Mouse (Mus musculus): ENCODE data around the gene Sytl2. TPM values are rescaled to one million over a fixed set of nuclear protein-coding genes. Genes with fewer than 3 reads are reported as not detected.

Sytl2 gene
- polyA plus RNA-seq, 1 experiment: 21.2 TPM

GRCm38 (mm10) chr7:90386885-90387459 lies 84.9 kb downstream of the Sytl2 start:
- Histone ChIP-seq H3K27me3 (ENCODE audit: control insufficient read depth, insufficient read depth, insufficient read length) (no peaks in the 10 kb centered on the region), H3K4me2 (ENCODE audit: low read depth) (peak overlapping the region; percentile 46), H3K4me3 (no peak overlapping the region), H3ac (ENCODE audit: control insufficient read depth, insufficient read length) (no peak overlapping the region), H3K36me3 (ENCODE audit: control insufficient read depth, insufficient read depth) (peaks cover 2% of the 10 kb centered on the region), H3K79me2 (ENCODE audit: control insufficient read depth, insufficient read depth) (no peaks in the 10 kb centered on the region)
- peak in 2 of 3 experiments; percentile 59 to 62 for TF ChIP-seq MYOG (IDR thresholded peaks at IDR 0.05; ENCODE audit: control insufficient read depth in 1 of 3, insufficient read depth in 1 of 3, insufficient read length in 2 of 3, low read depth in 2 of 3)
- no peak for TF ChIP-seq REST (IDR thresholded peaks at IDR 0.05; ENCODE audit: insufficient read depth, insufficient read length)
- TF ChIP-seq MYOD1 (IDR thresholded peaks at IDR 0.05; ENCODE audit: control insufficient read depth in 1 of 3, insufficient read length in 2 of 3, low read depth in 2 of 3): peak; percentile 53 to 68 (median 55)
- no peak for TF ChIP-seq TCF3 (IDR thresholded peaks at IDR 0.05; ENCODE audit: insufficient read length, low read depth)
- no peak for TF ChIP-seq CEBPB (IDR thresholded peaks at IDR 0.05; ENCODE audit: insufficient read depth, poor library complexity, severe bottlenecking)
- no peak for TF ChIP-seq POLR2A (IDR thresholded peaks at IDR 0.05; ENCODE audit: insufficient read length, low read depth)
- TF ChIP-seq E2F4 (IDR thresholded peaks at IDR 0.05; ENCODE audit: insufficient read depth): no peak
- no peak for TF ChIP-seq SRF (IDR thresholded peaks at IDR 0.05; ENCODE audit: control insufficient read depth, insufficient read length, low read depth)
- peak; percentile 37 for TF ChIP-seq TCF12 (IDR thresholded peaks at IDR 0.05; ENCODE audit: insufficient read depth, poor library complexity, severe bottlenecking)
- TF ChIP-seq MAX (IDR thresholded peaks at IDR 0.05; ENCODE audit: low read depth): no peak
- no peak for TF ChIP-seq POLR2AphosphoS2 (IDR thresholded peaks at IDR 0.05; ENCODE audit: insufficient read length, low read depth)
- TF ChIP-seq USF1 (IDR thresholded peaks at IDR 0.05; ENCODE audit: low read depth): peak; percentile 79

- TF ChIP-seq MYOD1 (IDR thresholded peaks at IDR 0.05; ENCODE audit: control insufficient read depth in 1 of 3, insufficient read length in 2 of 3, low read depth in 2 of 3): no peak
- no peak overlapping the region for H3ac ChIP-seq (ENCODE audit: control insufficient read depth, insufficient read length)
- no peaks in the 10 kb centered on the region for H3K27me3 ChIP-seq (ENCODE audit: control insufficient read depth, insufficient read depth, insufficient read length)
- no peaks in the 10 kb centered on the region for H3K79me2 ChIP-seq (ENCODE audit: control insufficient read depth, insufficient read depth)
- no peak overlapping the region for H3K4me3 ChIP-seq
- no peaks in the 10 kb centered on the region for H3K36me3 ChIP-seq (ENCODE audit: control insufficient read depth, insufficient read depth)
- no peak overlapping the region for H3K4me2 ChIP-seq (ENCODE audit: low read depth)
These were observed 87.7 kb downstream of the Sytl2 start for GRCm38 (mm10) chr7:90389765-90390164.

- Histone ChIP-seq H3K4me2 (ENCODE audit: low read depth) (no peak overlapping the region), H3K79me2 (ENCODE audit: control insufficient read depth, insufficient read depth) (no peaks in the 10 kb centered on the region), H3K27me3 (ENCODE audit: control insufficient read depth, insufficient read depth, insufficient read length) (no peaks in the 10 kb centered on the region), H3ac (ENCODE audit: control insufficient read depth, insufficient read length) (no peak overlapping the region), H3K4me3 (no peak overlapping the region), H3K36me3 (ENCODE audit: control insufficient read depth, insufficient read depth) (peaks cover 23% of the 10 kb centered on the region)
- no peak for TF ChIP-seq TCF3 (IDR thresholded peaks at IDR 0.05; ENCODE audit: insufficient read length, low read depth)
- no peak for TF ChIP-seq REST (IDR thresholded peaks at IDR 0.05; ENCODE audit: insufficient read depth, insufficient read length)
- TF ChIP-seq USF1 (IDR thresholded peaks at IDR 0.05; ENCODE audit: low read depth): no peak
- no peak for TF ChIP-seq SRF (IDR thresholded peaks at IDR 0.05; ENCODE audit: control insufficient read depth, insufficient read length, low read depth)
These were observed 93.0 kb downstream of the Sytl2 start for GRCm38 (mm10) chr7:90395073-90395472.

- Histone ChIP-seq H3K27me3 (ENCODE audit: control insufficient read depth, insufficient read depth, insufficient read length) (no peaks in the 10 kb centered on the region), H3ac (ENCODE audit: control insufficient read depth, insufficient read length) (no peak overlapping the region), H3K4me2 (ENCODE audit: low read depth) (no peak overlapping the region), H3K36me3 (ENCODE audit: control insufficient read depth, insufficient read depth) (peaks cover 24% of the 10 kb centered on the region), H3K4me3 (no peak overlapping the region), H3K79me2 (ENCODE audit: control insufficient read depth, insufficient read depth) (no peaks in the 10 kb centered on the region)
- TF ChIP-seq E2F4 (IDR thresholded peaks at IDR 0.05; ENCODE audit: insufficient read depth) (no peak), MYOG (IDR thresholded peaks at IDR 0.05; ENCODE audit: control insufficient read depth in 1 of 3, insufficient read depth in 1 of 3, insufficient read length in 2 of 3, low read depth in 2 of 3) (no peak), TCF3 (IDR thresholded peaks at IDR 0.05; ENCODE audit: insufficient read length, low read depth) (no peak), MYOD1 (IDR thresholded peaks at IDR 0.05; ENCODE audit: control insufficient read depth in 1 of 3, insufficient read length in 2 of 3, low read depth in 2 of 3) (no peak), USF1 (IDR thresholded peaks at IDR 0.05; ENCODE audit: low read depth) (no peak), CEBPB (IDR thresholded peaks at IDR 0.05; ENCODE audit: insufficient read depth, poor library complexity, severe bottlenecking) (no peak), POLR2A (IDR thresholded peaks at IDR 0.05; ENCODE audit: insufficient read length, low read depth) (no peak), MAX (IDR thresholded peaks at IDR 0.05; ENCODE audit: low read depth) (no peak), POLR2AphosphoS2 (IDR thresholded peaks at IDR 0.05; ENCODE audit: insufficient read length, low read depth) (no peak), SRF (IDR thresholded peaks at IDR 0.05; ENCODE audit: control insufficient read depth, insufficient read length, low read depth) (no peak)
These were observed 93.9 kb downstream of the Sytl2 start for GRCm38 (mm10) chr7:90395928-90396327.

GRCm38 (mm10) chr7:90409934-90410333 lies 107.9 kb downstream of the Sytl2 start:
- Histone ChIP-seq H3K79me2 (ENCODE audit: control insufficient read depth, insufficient read depth) (no peaks in the 10 kb centered on the region), H3ac (ENCODE audit: control insufficient read depth, insufficient read length) (no peak overlapping the region), H3K36me3 (ENCODE audit: control insufficient read depth, insufficient read depth) (peaks cover 9% of the 10 kb centered on the region), H3K4me3 (no peak overlapping the region), H3K27me3 (ENCODE audit: control insufficient read depth, insufficient read depth, insufficient read length) (no peaks in the 10 kb centered on the region), H3K4me2 (ENCODE audit: low read depth) (no peak overlapping the region)
- TF ChIP-seq TCF12 (IDR thresholded peaks at IDR 0.05; ENCODE audit: insufficient read depth, poor library complexity, severe bottlenecking): no peak

Data from myocyte (in vitro differentiated cells).